Mouse (Mus musculus) frontal cortex, adult 2 months (tissue): ENCODE results near the gene Ctnnbip1. TPM values are rescaled to one million over a fixed set of nuclear protein-coding genes. Genes with fewer than 3 reads are reported as not detected.

Source experiments
- DNase-seq, 2 experiments: peaks; one replicate each; pipeline ENCODE4 v3.0.0; 2022; ENCODE audit warnings: low spot score in 1 of 2; ENCODE audit errors: extremely low spot score in 1 of 2
- polyA plus RNA-seq: library from polyadenylated mRNA; depleted of rRNA; stranded (reverse); fragments of >200 nt; gene quantifications from 2 replicates; pipeline ENCODE4 v1.2.3, GENCODE M21; 2012; rRNA removed

Gene Ctnnbip1
- 44.8 TPM in 2 replicates for polyA plus RNA-seq

DNA sequence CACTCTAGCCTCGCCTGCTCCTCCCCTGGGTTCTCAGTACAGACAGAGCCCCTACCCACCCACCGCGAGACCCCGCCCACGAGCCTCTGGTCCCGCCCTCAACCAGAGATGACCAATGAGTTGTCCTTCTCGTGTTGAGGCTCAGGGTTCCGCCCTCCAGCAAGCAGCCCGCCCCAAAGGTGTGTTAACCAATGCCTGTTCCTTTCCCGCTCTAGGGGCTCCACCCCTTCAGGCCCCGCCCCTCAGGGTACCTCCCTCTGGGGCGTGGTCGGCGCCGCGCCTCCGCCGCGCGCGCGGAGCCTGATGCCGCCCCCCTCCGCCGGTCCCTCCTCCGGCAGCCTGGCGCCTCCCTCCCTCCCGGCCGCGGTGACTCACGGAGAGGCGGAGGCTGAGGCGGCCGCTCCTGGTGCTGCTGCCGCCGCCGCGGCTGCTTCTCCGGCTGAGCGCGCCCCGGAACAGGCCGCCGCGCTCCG is at the start of gene Ctnnbip1:
TSS of gene Ctnnbip1 (plus strand) at position 369 of the 473 bp plus-strand sequence.
- peak; percentile 95 for DNase-seq

GRCm38 (mm10) chr4:149469557-149469956 is 48.5 kb upstream of the Ctnnbip1 start:
- DNase-seq, result no peak

DNA sequence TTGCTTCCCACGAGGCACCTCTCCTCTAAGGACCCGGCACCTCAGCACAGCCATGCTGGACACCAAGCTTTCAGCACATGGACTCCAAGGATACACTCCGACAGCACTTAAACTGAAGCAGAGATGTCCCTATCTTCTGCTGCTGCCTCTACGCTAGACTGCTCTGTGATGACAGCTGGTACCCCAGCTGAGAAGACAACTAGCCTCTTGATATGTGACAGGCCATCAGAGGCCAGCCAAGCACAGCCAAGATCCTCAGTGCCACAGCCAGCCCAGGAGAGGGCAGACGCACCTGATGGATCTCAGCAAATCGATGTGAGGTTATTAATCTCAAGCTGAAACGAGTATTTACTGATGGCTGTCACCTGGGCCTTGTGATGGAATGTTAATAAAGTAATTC is 42.9 kb upstream of the Ctnnbip1 start:
- DNase-seq, result no peak

DNA sequence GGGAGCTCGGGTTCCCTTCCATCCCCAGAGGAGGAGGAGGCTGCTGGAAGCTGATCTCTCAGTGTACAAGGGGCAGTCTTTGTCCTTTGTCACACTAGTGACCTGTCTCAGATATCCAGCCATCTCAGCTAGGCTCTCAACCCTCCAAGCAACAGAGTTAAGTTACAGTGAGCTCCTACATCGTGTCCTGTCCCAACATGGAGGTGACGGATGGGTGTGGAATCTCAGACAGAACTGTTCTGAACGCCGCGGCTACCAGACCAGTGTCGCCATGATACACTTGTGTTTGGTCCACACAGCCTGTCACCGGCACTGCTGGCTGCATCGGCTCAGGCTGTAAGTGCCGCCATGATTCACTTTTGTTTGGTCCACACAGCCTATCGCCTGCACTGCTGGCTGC is 41.0 kb upstream of the Ctnnbip1 start, which contains the start of gene Tmem274:
TSS of gene Tmem274 (plus strand) at position 301 of the 400 bp plus-strand sequence.
- DNase-seq, result no peak

DNA sequence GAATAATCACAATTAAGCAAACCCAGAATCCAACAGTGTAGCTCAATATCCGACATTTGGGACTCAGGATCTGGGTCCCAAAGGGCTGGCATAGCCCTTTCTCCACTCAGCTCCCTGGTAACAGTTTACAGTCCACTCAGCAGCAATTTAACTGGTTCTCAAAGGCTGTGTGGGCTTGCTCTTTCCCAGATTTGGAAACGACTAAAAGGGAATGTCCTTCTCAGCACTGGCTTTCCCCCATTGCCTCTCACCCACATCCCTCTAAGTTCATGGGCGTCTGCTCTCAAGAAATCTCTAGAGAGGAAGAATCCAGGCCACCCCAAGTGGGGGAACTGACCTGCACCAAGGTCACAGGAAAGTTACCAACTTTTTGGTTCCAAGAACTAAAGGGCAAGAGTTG is 33.5 kb upstream of the Ctnnbip1 start:
- peak in 1 of 2 experiments; percentile 17 for DNase-seq

DNA sequence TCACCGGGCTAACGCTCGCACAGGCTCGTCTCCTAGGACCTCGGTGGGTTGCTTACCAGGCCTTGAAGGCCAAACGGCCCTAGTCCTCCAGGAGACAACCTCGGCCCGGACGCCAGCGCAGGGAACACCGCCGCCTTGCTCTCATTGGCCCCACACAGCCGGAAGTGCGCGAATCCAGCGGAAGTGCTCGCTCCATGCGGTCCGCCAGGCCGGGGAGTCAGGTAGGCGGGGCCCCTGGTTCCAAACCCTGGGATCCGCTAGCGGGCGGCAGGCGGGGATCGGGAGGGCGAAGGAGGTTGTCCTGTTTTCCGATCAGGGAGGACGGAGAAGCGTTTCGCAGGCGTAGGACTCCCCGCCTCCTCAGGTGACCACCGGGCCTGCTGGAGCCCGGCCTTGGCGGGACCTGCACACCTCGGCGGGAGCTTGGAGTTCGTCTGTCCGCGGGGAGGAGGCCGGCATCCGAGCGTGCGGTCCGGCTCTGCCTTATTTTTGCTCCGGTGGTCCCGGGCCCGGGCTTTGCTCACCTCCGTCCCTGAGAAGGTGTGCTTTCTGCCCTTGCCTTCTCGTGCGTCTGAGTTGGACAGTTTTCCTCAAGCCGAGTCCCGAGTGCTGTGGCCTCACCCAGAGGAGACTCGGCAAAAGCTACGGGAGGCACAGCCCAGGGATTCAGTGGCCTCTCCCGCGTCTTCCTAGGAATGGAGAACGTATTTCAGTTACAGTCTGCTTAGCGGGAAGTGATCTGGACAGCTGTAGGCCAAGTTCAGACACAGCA is 32.8 kb upstream of the Ctnnbip1 start, which contains the start of the genes Nmnat1 and Lzic:
TSS of gene Nmnat1 (minus strand) at position 150 of the 772 bp plus-strand sequence.
TSS of gene Lzic (plus strand) at position 177 of the 772 bp plus-strand sequence.
- peak; percentile 77 to 96 for DNase-seq

GRCm38 (mm10) chr4:149485825-149486206 is 32.2 kb upstream of the Ctnnbip1 start:
- peak in 1 of 2 experiments; percentile 44 for DNase-seq

DNA sequence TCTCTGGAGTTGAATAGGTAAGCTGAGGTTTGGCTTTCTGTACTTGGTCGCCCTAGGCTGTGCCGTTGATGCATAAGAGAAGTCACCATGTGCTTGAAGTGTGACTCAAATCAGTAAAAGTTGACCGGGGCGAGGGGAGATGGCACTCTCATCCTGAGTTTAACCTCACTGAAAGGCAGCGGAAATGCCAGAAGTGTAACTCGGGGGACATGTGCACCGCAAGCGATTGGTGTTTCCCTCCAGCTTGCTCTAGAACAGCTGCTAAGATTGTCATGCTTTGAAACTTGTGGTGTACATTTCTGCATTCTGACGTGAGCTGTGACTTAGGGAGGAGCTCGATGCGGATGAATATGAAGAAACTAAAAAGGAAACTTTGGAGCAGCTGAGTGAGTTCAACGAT is 30.3 kb upstream of the Ctnnbip1 start:
- no peak for DNase-seq

DNA sequence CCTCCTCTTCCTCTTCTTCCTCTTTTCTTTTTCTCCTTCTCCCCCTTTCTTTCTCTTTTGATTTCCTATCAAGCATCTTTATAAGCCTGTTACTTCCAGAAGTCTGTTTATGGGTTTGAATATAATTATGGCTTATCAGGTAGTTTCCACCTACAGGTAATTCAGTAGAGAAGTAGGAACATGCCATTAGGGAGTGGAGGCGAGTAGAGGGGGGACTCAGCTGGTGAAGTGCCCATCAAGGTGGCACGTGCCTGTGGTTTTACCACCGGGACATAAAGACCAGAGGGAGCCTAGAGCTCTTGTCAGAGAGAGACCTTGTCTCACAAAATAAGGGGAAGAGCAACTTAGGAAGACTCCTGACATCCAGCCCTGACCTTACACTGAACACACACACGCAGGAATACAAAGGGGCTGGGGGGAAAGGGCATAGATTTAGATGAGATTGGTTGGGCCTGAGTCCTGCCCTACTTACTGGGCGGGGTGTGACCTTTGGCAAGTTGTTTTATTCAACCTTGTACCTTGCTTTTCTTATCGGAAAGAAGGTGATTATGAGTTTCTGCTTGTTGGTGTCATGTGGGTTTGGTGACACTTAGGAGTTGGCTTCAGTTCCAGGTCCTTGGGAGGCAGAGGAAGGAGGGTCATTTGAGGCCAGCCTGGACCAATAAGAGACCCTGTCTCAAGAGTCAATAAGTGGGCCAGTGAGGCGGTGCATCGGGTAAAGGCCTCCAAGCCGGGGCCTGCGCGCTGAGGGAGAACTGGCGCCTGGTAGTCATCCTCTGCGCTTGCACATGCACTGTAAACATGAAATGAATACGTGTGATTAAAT is 28.4 kb upstream of the Ctnnbip1 start:
- no peak for DNase-seq

DNA sequence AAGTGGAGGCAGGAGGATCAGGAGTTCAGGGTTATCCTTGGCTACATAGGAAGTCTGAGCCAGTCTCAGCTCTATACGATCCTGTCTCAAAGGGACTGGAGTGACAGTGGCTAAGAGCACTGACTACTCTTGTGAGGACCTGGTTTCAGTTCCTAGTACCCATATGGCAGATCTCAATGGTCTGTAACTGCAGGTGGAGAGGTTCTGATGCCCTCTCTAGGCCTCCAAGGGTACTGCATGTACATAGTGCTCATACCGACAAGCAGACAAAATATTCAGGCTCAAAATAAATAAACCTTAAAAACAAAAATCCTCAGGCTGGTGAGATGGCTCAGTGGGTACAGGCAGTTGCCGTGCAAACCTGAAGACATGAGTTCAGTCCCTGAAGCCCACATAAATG is 26.9 kb upstream of the Ctnnbip1 start:
- no peak for DNase-seq

GRCm38 (mm10) chr4:149496612-149497011 is 21.4 kb upstream of the Ctnnbip1 start:
- DNase-seq, result peak in 1 of 2 experiments; percentile 30

- DNase-seq, result no peak
Observed at GRCm38 (mm10) chr4:149498901-149499300, 19.1 kb upstream of the Ctnnbip1 start.

GRCm38 (mm10) chr4:149499790-149500189 is 18.2 kb upstream of the Ctnnbip1 start:
- no peak for DNase-seq

- DNase-seq, result no peak
Observed at GRCm38 (mm10) chr4:149504363-149504762, 13.7 kb upstream of the Ctnnbip1 start.

DNA sequence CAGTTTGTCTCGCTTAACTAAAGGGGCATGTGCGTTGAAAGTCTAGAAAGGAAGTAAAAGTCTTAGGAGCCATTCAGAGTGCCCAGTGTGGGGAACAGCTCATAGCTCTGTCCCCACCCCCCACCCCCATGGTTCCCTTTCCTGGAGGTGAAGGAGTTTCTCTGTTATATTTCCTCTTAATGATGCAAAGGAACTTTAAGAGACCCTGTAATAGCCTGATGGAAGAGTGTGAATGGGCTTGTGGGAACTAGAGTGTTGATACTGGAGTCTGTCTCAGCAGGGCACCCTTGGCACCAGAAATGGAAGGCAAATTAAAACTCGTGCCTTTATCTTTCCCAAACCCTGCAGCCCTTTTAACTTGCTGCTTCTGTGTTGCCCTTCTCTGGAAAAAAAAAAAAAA is 13.2 kb upstream of the Ctnnbip1 start:
- no peak for DNase-seq

DNA sequence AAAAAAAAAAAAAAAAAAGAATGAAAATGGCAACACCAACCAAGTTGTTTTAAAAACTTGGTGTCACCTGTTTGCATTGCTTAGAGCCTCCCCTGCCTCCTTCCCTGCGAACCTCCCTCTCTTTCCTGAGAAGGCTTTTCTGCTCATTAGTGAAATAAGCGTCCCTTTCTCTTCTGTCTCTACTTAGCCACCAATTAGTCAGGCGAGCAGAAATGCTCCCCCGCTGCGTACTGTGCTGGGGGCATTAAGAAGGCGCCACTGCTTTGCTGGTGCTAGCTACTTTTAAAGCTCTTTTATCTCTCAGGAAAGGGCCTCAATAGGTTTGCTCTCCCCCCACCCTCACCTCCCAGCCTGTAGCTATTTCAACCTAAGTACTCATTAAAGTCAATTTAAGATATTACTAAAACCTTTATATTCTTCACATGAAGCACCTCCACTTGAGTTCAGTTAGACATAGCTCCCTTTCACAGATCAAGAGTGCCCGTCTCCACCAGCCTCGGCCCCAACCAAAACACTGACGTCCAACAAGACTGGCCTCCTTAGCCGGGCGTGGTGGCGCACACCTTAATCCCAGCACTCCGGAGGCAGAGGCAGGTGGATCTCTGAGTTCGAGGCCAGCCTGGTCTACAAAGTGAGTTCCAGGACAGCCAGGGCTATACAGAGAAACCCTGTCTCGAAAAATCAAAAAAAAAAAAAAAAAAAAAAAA is 12.6 kb upstream of the Ctnnbip1 start:
- DNase-seq, result peak in 1 of 2 experiments; percentile 36

DNA sequence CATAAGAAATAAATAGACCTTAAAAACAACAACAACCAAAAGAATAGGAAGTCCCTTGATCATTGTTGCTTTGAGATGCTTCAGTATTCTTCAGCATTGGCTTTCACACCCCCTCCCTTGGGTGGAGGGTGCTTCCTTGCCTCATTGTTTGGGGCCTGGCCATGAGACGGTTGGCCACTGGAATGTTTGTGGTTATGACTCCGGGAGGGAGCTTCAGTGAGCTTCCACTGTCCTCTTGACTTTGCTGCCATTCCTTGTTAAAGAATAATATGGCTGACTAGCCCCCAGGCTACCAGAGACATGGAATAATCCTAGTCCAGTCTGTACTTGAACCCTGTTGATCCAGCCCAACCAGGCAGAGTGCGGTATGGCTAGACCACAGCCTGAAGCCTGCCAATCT is 11.1 kb upstream of the Ctnnbip1 start:
- DNase-seq, result no peak

DNA sequence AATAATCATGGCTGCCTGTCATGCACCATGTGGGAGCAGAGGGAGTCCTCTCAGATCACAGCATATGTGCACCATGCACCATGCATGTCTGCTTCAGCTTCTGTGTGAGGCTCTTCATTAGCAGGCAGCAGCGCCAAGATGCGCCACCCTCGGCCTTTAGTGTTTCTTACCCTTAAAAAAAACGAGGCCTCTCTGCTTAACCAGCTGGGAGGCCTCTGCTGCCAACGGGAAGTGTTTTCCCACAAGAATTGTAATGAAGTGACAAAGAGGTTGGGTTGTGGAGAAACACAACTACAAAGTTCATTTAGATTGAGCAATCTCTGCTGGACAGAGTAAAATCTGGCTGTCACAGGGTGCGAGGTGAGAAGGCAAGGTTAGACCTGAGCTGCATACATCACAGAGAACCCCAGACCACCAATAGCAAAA is 6.8 kb upstream of the Ctnnbip1 start:
- DNase-seq, result peak in 1 of 2 experiments; percentile 14

DNA sequence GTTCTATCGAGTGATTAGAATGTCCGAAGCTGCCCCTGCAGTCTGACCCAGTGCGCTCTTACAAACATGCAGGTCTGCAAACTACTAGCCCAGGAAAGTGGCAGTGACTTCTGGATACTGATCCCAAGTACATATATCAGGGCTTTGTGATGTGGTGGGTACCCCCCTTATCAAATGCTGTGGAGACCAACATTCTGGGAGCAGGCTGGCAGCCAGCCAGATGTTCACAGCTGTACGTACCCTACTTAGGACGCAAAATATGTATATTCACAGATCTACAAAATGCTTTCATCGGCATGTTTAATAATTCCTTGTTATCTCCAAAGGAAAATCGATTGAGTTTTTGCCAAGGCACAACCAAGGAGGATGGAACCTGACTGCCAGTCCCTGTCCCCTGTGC is 6.0 kb upstream of the Ctnnbip1 start:
- DNase-seq, result no peak

DNA sequence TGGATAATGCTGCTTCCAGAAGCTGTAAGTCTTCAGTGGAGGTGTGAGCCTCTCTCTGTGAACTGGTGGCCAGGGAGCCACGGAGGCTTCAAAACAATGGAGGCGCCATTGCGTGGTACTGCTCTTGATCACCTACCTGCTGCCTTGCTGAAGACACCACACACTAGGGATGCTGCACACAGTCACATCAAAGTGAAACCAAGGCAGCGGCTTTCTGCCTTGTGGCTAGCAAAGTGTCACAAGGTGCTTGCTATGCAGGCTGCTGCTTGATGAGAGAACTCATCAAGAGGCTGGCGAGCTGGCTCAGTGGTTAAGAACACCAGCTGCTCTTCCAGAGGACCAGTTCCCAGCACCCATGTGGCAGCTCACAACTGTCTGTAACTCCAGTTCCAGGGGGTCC is 2.3 kb upstream of the Ctnnbip1 start:
- DNase-seq, result no peak
